Mouse (Mus musculus): ENCODE measurements at regions not wholly inside any gene's neighbourhood (a gene's known extent, or its start where the extent isn't known, plus 50 kb on each side); places are given as distances from the start of the nearest gene placed in this dataset.
A peak's percentile ranks its signal among the peaks of the same experiment; 100 is the strongest.

- no peaks in the 10 kb centered on the region for H3K36me3 ChIP-seq (ENCODE audit: insufficient read depth, low read length)
- no peak overlapping the region for H3K27ac ChIP-seq (ENCODE audit: low read length)
Observed at GRCm38 (mm10) chr1:90408504-90409215, 194.1 kb upstream of the Cops8 start.

GRCm38 (mm10) chr1:90409236-90409635, 193.5 kb upstream of the Cops8 start:
- Histone ChIP-seq H3K4me3 (ENCODE audit: low read length) (no peak overlapping the region), H3K9ac (replicated peaks; ENCODE audit: low read length) (no peak overlapping the region), H3K36me3 (ENCODE audit: insufficient read depth, low read length) (no peaks in the 10 kb centered on the region), H3K9me3 (ENCODE audit: low read length) (0 out of 2 replicates have a peak, but pooled peaks cover 3% of the 10 kb centered on the region), H3K4me1 (ENCODE audit: insufficient read depth, low read length) (peaks cover 16% of the 10 kb centered on the region), H3K27me3 (ENCODE audit: insufficient read depth, low read length) (no peaks in the 10 kb centered on the region), H3K4me2 (replicated peaks; ENCODE audit: low read depth, low read length) (no peak overlapping the region), H3K27ac (ENCODE audit: low read length) (no peak overlapping the region)
- 80% methylated on average over 3 of the region's 3 CpGs for WGBS
- no peak for ATAC-seq (ENCODE audit: low FRiP score, low TSS enrichment)

More at GRCm38 (mm10) chr1:90408504-90409215, 194.1 kb upstream of the Cops8 start:
- no peak overlapping the region for H3K4me3 ChIP-seq (ENCODE audit: low read length)
- H3K4me2 ChIP-seq (replicated peaks; ENCODE audit: low read depth, low read length), result no peak overlapping the region
- H3K4me1 ChIP-seq (ENCODE audit: insufficient read depth, low read length), result peaks cover 16% of the 10 kb centered on the region
- WGBS, result 74% methylated on average over 16 of the region's 16 CpGs
- no peak for ATAC-seq (ENCODE audit: low FRiP score, low TSS enrichment)
- 0 out of 2 replicates have a peak, but pooled peaks cover 3% of the 10 kb centered on the region for H3K9me3 ChIP-seq (ENCODE audit: low read length)
- no peak overlapping the region for H3K9ac ChIP-seq (replicated peaks; ENCODE audit: low read length)
- no peaks in the 10 kb centered on the region for H3K27me3 ChIP-seq (ENCODE audit: insufficient read depth, low read length)

GRCm38 (mm10) chr1:90412511-90413045, 190.2 kb upstream of the Cops8 start:
- Histone ChIP-seq H3K27me3 (ENCODE audit: insufficient read depth, low read length) (no peaks in the 10 kb centered on the region), H3K4me1 (ENCODE audit: insufficient read depth, low read length) (peaks cover 6% of the 10 kb centered on the region), H3K36me3 (ENCODE audit: insufficient read depth, low read length) (no peaks in the 10 kb centered on the region), H3K4me3 (ENCODE audit: low read length) (no peak overlapping the region), H3K4me2 (replicated peaks; ENCODE audit: low read depth, low read length) (no peak overlapping the region), H3K9me3 (ENCODE audit: low read length) (0 out of 2 replicates have a peak, but pooled peaks cover 3% of the 10 kb centered on the region), H3K27ac (ENCODE audit: low read length) (no peak overlapping the region; the same call in 1 of the 2 replicates), H3K9ac (replicated peaks; ENCODE audit: low read length) (no peak overlapping the region)
- peak; percentile 91 for ATAC-seq (ENCODE audit: low FRiP score, low TSS enrichment)
- 24% methylated on average over 9 of the region's 9 CpGs for WGBS

- Histone ChIP-seq H3K27ac (ENCODE audit: low read length) (no peak overlapping the region), H3K27me3 (ENCODE audit: insufficient read depth, low read length) (no peaks in the 10 kb centered on the region), H3K9me3 (ENCODE audit: low read length) (0 out of 2 replicates have a peak, but pooled peaks cover 3% of the 10 kb centered on the region), H3K4me3 (ENCODE audit: low read length) (no peak overlapping the region), H3K4me2 (replicated peaks; ENCODE audit: low read depth, low read length) (no peak overlapping the region), H3K9ac (replicated peaks; ENCODE audit: low read length) (no peak overlapping the region), H3K36me3 (ENCODE audit: insufficient read depth, low read length) (no peaks in the 10 kb centered on the region), H3K4me1 (ENCODE audit: insufficient read depth, low read length) (peaks cover 6% of the 10 kb centered on the region)
- 86% methylated on average over 4 of the region's 4 CpGs for WGBS
- no peak for ATAC-seq (ENCODE audit: low FRiP score, low TSS enrichment)
Observed at GRCm38 (mm10) chr1:90414751-90415150, 188.0 kb upstream of the Cops8 start.

GRCm38 (mm10) chr1:90424066-90424821, 178.5 kb upstream of the Cops8 start:
- WGBS, result 11% methylated on average over 13 of the region's 13 CpGs
- Histone ChIP-seq H3K36me3 (ENCODE audit: insufficient read depth, low read length) (no peaks in the 10 kb centered on the region), H3K27me3 (ENCODE audit: insufficient read depth, low read length) (no peaks in the 10 kb centered on the region), H3K4me3 (ENCODE audit: low read length) (no peak overlapping the region), H3K27ac (ENCODE audit: low read length) (peak overlapping the region; percentile 69), H3K4me1 (ENCODE audit: insufficient read depth, low read length) (peaks cover 21% of the 10 kb centered on the region), H3K9ac (replicated peaks; ENCODE audit: low read length) (no peak overlapping the region), H3K9me3 (ENCODE audit: low read length) (no peaks in the 10 kb centered on the region), H3K4me2 (replicated peaks; ENCODE audit: low read depth, low read length) (peak overlapping the region; percentile 11)
- peak; percentile 93 for ATAC-seq (ENCODE audit: low FRiP score, low TSS enrichment)

GRCm38 (mm10) chr1:90428334-90428733, 174.4 kb upstream of the Cops8 start:
- no peak overlapping the region for H3K9ac ChIP-seq (replicated peaks; ENCODE audit: low read length)
- 92% methylated on average over 6 of the region's 6 CpGs for WGBS

GRCm38 (mm10) chr1:90428774-90429173, 174.0 kb upstream of the Cops8 start:
- Histone ChIP-seq H3K27me3 (ENCODE audit: insufficient read depth, low read length) (no peaks in the 10 kb centered on the region), H3K27ac (ENCODE audit: low read length) (no peak overlapping the region), H3K9ac (replicated peaks; ENCODE audit: low read length) (no peak overlapping the region), H3K4me2 (replicated peaks; ENCODE audit: low read depth, low read length) (no peak overlapping the region), H3K4me3 (ENCODE audit: low read length) (no peak overlapping the region), H3K4me1 (ENCODE audit: insufficient read depth, low read length) (peaks cover 20% of the 10 kb centered on the region), H3K36me3 (ENCODE audit: insufficient read depth, low read length) (no peaks in the 10 kb centered on the region), H3K9me3 (ENCODE audit: low read length) (no peaks in the 10 kb centered on the region)
- no peak for ATAC-seq (ENCODE audit: low FRiP score, low TSS enrichment)
- 67% methylated on average over 7 of the region's 7 CpGs for WGBS

More at GRCm38 (mm10) chr1:90428334-90428733, 174.4 kb upstream of the Cops8 start:
- no peak for ATAC-seq (ENCODE audit: low FRiP score, low TSS enrichment)
- Histone ChIP-seq H3K36me3 (ENCODE audit: insufficient read depth, low read length) (no peaks in the 10 kb centered on the region), H3K4me2 (replicated peaks; ENCODE audit: low read depth, low read length) (no peak overlapping the region), H3K27me3 (ENCODE audit: insufficient read depth, low read length) (no peaks in the 10 kb centered on the region), H3K4me3 (ENCODE audit: low read length) (no peak overlapping the region), H3K4me1 (ENCODE audit: insufficient read depth, low read length) (peaks cover 24% of the 10 kb centered on the region), H3K9me3 (ENCODE audit: low read length) (no peaks in the 10 kb centered on the region), H3K27ac (ENCODE audit: low read length) (no peak overlapping the region)

- 89% methylated on average over 9 of the region's 9 CpGs for whole genome bisulfite sequencing
- Histone ChIP-seq H3K36me3 (ENCODE audit: insufficient read depth, low read length) (no peaks in the 10 kb centered on the region), H3K4me1 (ENCODE audit: insufficient read depth, low read length) (peaks cover 12% of the 10 kb centered on the region), H3K27ac (ENCODE audit: low read length) (no peak overlapping the region), H3K4me2 (replicated peaks; ENCODE audit: low read depth, low read length) (no peak overlapping the region), H3K27me3 (ENCODE audit: insufficient read depth, low read length) (no peaks in the 10 kb centered on the region), H3K9me3 (ENCODE audit: low read length) (no peaks in the 10 kb centered on the region), H3K9ac (replicated peaks; ENCODE audit: low read length) (no peak overlapping the region), H3K4me3 (ENCODE audit: low read length) (no peak overlapping the region)
- ATAC-seq (ENCODE audit: low FRiP score, low TSS enrichment), result no peak
Observed at GRCm38 (mm10) chr1:90430480-90430879, 172.3 kb upstream of the Cops8 start.

GRCm38 (mm10) chr1:90431783-90432182, 171.0 kb upstream of the Cops8 start:
- Histone ChIP-seq H3K4me1 (ENCODE audit: insufficient read depth, low read length) (peaks cover 11% of the 10 kb centered on the region), H3K27ac (ENCODE audit: low read length) (no peak overlapping the region), H3K4me2 (replicated peaks; ENCODE audit: low read depth, low read length) (no peak overlapping the region), H3K4me3 (ENCODE audit: low read length) (no peak overlapping the region), H3K27me3 (ENCODE audit: insufficient read depth, low read length) (no peaks in the 10 kb centered on the region), H3K36me3 (ENCODE audit: insufficient read depth, low read length) (no peaks in the 10 kb centered on the region), H3K9me3 (ENCODE audit: low read length) (no peaks in the 10 kb centered on the region), H3K9ac (replicated peaks; ENCODE audit: low read length) (no peak overlapping the region)
- no peak for ATAC-seq (ENCODE audit: low FRiP score, low TSS enrichment)
- WGBS, result 52% methylated on average over 6 of the region's 6 CpGs

Data from kidney, embryonic 16.5 days (tissue).